In genomic region chr6:30173551-30174460, GRCm38 (mm10) we compare ENCODE assay signal across 8 mouse cellular contexts.
DNase-seq lines count a peak whose midpoint lies in the region; ATAC-seq and TF ChIP-seq lines count a peak whose summit lies in the region.

No protein-coding gene starts in this region.

- under 1% methylated on average over 72 of the region's 80 CpGs for WGBS in hindbrain, embryonic 15.5 days
- 3% methylated on average over 69 of the region's 80 CpGs for WGBS in liver, adult 2 months

- H3K36me3 ChIP-seq in erythroblast, embryonic 14.5 days (ENCODE audit: control insufficient read depth) = no peaks in the 10 kb centered on the region
- no peaks in the 10 kb centered on the region for H3K36me3 ChIP-seq in hindbrain, embryonic 15.5 days
- H3K36me3 ChIP-seq in liver, adult 2 months (ENCODE audit: control insufficient read depth, insufficient read depth, low read length) = no peaks in the 10 kb centered on the region

- H3K27ac ChIP-seq in hindbrain, embryonic 15.5 days (replicated peaks) = no peak overlapping the region
- H3K27ac ChIP-seq in liver, adult 2 months (replicated peaks; ENCODE audit: insufficient read depth, low read depth, low read length) = no peak overlapping the region

- DNase-seq in adrenal gland, postnatal 36 days = peak; percentile 52 to 70
- peak; percentile 3 for DNase-seq in liver, adult 2 months (ENCODE audit: extremely low read depth, low read depth, low spot score)
- DNase-seq in naive thymus-derived CD4-positive, alpha-beta T cell, adult 2 months (ENCODE audit: low read depth) = peak; percentile 72
- DNase-seq in urinary bladder, postnatal 25 days (ENCODE audit: low spot score) = peak; percentile 63
- DNase-seq in left cerebral cortex, postnatal 10 days (ENCODE audit: extremely low spot score in 1 of 2, low spot score in 2 of 2) = no peak

- peaks cover 43% of the 10 kb centered on the region for H3K4me1 ChIP-seq in erythroblast, embryonic 14.5 days (ENCODE audit: control insufficient read depth)
- H3K4me1 ChIP-seq in hindbrain, embryonic 15.5 days (replicated peaks) = peaks cover 46% of the 10 kb centered on the region
- H3K4me1 ChIP-seq in liver, adult 2 months (ENCODE audit: control insufficient read depth, insufficient read depth, low read length) = no peaks in the 10 kb centered on the region

- H3K79me2 ChIP-seq in liver, adult 2 months (ENCODE audit: control insufficient read depth, insufficient read depth, low read length) = no peaks in the 10 kb centered on the region

- no peak overlapping the region for H3K9ac ChIP-seq in hindbrain, embryonic 15.5 days
- H3K9ac ChIP-seq in liver, adult 2 months (ENCODE audit: low read depth, low read length) = no peak overlapping the region

- peaks cover 100% of the 10 kb centered on the region for H3K27me3 ChIP-seq in erythroblast, embryonic 14.5 days (ENCODE audit: control insufficient read depth)
- H3K27me3 ChIP-seq in hindbrain, embryonic 15.5 days = peaks cover 86% of the 10 kb centered on the region
- H3K27me3 ChIP-seq in liver, adult 2 months (ENCODE audit: control insufficient read depth, insufficient read depth, low read length) = peaks cover 46% of the 10 kb centered on the region

- intact Hi-C loops in left cerebral cortex, postnatal 10 days (cut with DNase I) = no loop called here

- TF ChIP-seq POLR2A in liver, adult 2 months (IDR thresholded peaks at IDR 0.05; ENCODE audit: extremely low read depth, insufficient read depth, low read length) = no peak

- peak overlapping the region; percentile 47 for H3K4me3 ChIP-seq in erythroblast, embryonic 14.5 days (replicated peaks)
- peak overlapping the region; percentile 12 for H3K4me3 ChIP-seq in hindbrain, embryonic 15.5 days
- peak overlapping the region; percentile 60 for H3K4me3 ChIP-seq in liver, adult 2 months (ENCODE audit: insufficient read depth, low read depth, low read length)

- H3K9me3 ChIP-seq in erythroblast, embryonic 14.5 days (ENCODE audit: control insufficient read depth, low read length) = peaks cover 54% of the 10 kb centered on the region
- no peaks in the 10 kb centered on the region for H3K9me3 ChIP-seq in hindbrain, embryonic 15.5 days

- TF ChIP-seq CTCF in liver, adult 2 months (IDR thresholded peaks at IDR 0.05; ENCODE audit: low read depth, low read length) = no peak

- ATAC-seq in erythroblast, adult 5-6 weeks (replicated peaks; ENCODE audit: low FRiP score, poor library complexity, severe bottlenecking) = no peak
- no peak for ATAC-seq in hindbrain, embryonic 15.5 days (ENCODE audit: low FRiP score, low read depth)

- peak overlapping the region; percentile 34 for H3K4me2 ChIP-seq in hindbrain, embryonic 15.5 days

Comparison
In these comparisons a context has a peak if more than half of its experiments do, and no peak if none do; other contexts are left out.
1. DNase-seq: peak in adrenal gland, postnatal 36 days (2 of 2), liver, adult 2 months (single experiment), naive thymus-derived CD4-positive, alpha-beta T cell, adult 2 months (single experiment) and urinary bladder, postnatal 25 days (single experiment); none in left cerebral cortex, postnatal 10 days (0 of 2).
2. Peak in every context shown above with its lines, with median percentiles within 50 percentile points of each other: H3K4me3 ChIP-seq.